Mouse (Mus musculus) heart, postnatal 0 days (tissue): Measurements from ENCODE around the gene BC049352. TPM values are rescaled to one million over a fixed set of nuclear protein-coding genes. Genes with fewer than 3 reads are reported as not detected.

Experiments
- ATAC-seq: fragments of 200-750 bp; cut with Nextera tagmentation; 2 replicates; pipeline ENCODE4 v1.8.0; 2017; ENCODE audit warnings: low read depth, moderate number of reproducible peaks, moderate library complexity; ENCODE audit not compliant: insufficient read depth
- DNase-seq: peaks from one replicate; pipeline ENCODE4 v3.0.0-alpha.2; 2016; ENCODE audit warnings: low spot score
- H3K27ac ChIP-seq: fragments of 300-500 bp; sonication (generic); 2 replicates; pipeline ENCODE4 v1.5.1; 2014; ENCODE audit warnings: low read depth, mild to moderate bottlenecking
- H3K27me3 ChIP-seq: fragments of 300-500 bp; sonication (generic); 2 replicates; pipeline ENCODE4 v1.6.1; 2014; ENCODE audit warnings: low read length, mixed read lengths; ENCODE audit not compliant: control insufficient read depth, insufficient read depth
- H3K36me3 ChIP-seq: fragments of 300-500 bp; sonication (generic); replicated peaks from 2 replicates; pipeline ENCODE4 v1.6.1; 2014; ENCODE audit warnings: low read length, mixed read lengths; ENCODE audit not compliant: control insufficient read depth, insufficient read depth
- H3K4me1 ChIP-seq: fragments of 300-500 bp; sonication (generic); 2 replicates; pipeline ENCODE4 v1.6.1; 2014; ENCODE audit warnings: antibody characterized with exemption; ENCODE audit not compliant: control insufficient read depth, insufficient read depth
- H3K4me2 ChIP-seq: fragments of 300-500 bp; sonication (generic); 2 replicates; pipeline ENCODE4 v1.6.1; 2014; ENCODE audit warnings: low read depth, mild to moderate bottlenecking, low read length, moderate library complexity
- H3K4me3 ChIP-seq: fragments of 300-500 bp; sonication (generic); 2 replicates; pipeline ENCODE4 v1.5.1; 2014; ENCODE audit warnings: low read depth, low read length
- H3K9ac ChIP-seq: fragments of 300-500 bp; sonication (generic); replicated peaks from 2 replicates; pipeline ENCODE4 v1.6.1; 2014; ENCODE audit warnings: low read depth, low read length, mixed read lengths
- H3K9me3 ChIP-seq: fragments of 300-500 bp; sonication (generic); replicated peaks from 2 replicates; pipeline ENCODE4 v1.6.1; 2016; ENCODE audit warnings: low read length; ENCODE audit not compliant: control insufficient read depth
- CTCF ChIP-seq: IDR thresholded peaks from 2 replicates; pipeline ENCODE4 v1.5.1; 2016; ENCODE audit warnings: antibody characterized with exemption, control low read depth, low read depth
- EP300 ChIP-seq: IDR thresholded peaks from 2 replicates; pipeline ENCODE4 v1.6.1; 2016; ENCODE audit warnings: antibody characterized with exemption, low read depth
- WGBS: fragments of 180-500 bp; shearing (Covaris S2); extraction: QIAGEN DNeasy Blood & Tissue Kit; methylation state at CpG from one replicate; pipeline ENCODE4 v1.1.7; 2014; 5-methylcytosine and 5-hydroxymethylcytosine counted together
- polyA plus RNA-seq: library from polyadenylated mRNA; unstranded; fragments of >200 nt; fragmentation: Nextera tagmentation; extraction: Ambion mirVana; gene quantifications from 2 replicates; pipeline ENCODE4 v1.2.1, GENCODE M21; 2015
- total RNA-seq: library from RNA; depleted of rRNA; stranded (reverse); fragments of >200 nt; gene quantifications from 2 replicates; pipeline ENCODE4 v1.2.3, GENCODE M21; 2014; ENCODE audit warnings: low replicate concordance

The BC049352 gene
- total and polyA plus RNA-seq, 2 experiments from 2014 or later, result not detected

DNA sequence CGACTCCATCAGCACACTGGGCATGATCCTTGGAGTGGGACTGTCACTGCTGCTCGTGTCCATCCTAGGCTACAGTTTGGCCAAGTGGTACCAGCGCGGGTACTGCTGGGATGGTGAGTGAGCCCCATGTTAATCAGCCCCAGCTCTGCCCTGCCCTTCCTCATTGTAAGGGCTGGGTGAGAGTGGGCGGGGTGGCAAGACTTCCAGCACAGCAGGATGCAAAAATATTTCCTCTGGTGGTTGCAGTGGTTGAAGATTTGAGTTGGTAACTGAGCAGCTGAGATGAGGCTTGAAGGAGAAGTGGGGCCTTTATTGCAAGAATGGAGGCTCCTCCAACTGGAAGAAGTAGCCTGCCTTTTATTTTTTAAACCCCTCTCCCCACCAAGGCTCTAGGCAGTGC is 59.6 kb downstream of the BC049352 start:
- Histone ChIP-seq H3K27ac (no peak overlapping the region), H3K9ac (no peak overlapping the region), H3K27me3 (no peaks in the 10 kb centered on the region), H3K4me2 (no peak overlapping the region), H3K4me3 (no peak overlapping the region), H3K36me3 (no peaks in the 10 kb centered on the region), H3K9me3 (no peaks in the 10 kb centered on the region), H3K4me1 (no peaks in the 10 kb centered on the region)
- DNase-seq (no peak), ATAC-seq (no peak)
- TF ChIP-seq CTCF (no peak), EP300 (no peak)
- 77% methylated on average over 5 of the region's 5 CpGs for WGBS

GRCm38 (mm10) chr9:45245432-45245831 is 63.6 kb downstream of the BC049352 start:
- Histone ChIP-seq H3K9ac (no peak overlapping the region), H3K27me3 (no peaks in the 10 kb centered on the region), H3K4me2 (no peak overlapping the region), H3K36me3 (no peaks in the 10 kb centered on the region), H3K4me3 (no peak overlapping the region), H3K27ac (no peak overlapping the region), H3K4me1 (no peaks in the 10 kb centered on the region), H3K9me3 (no peaks in the 10 kb centered on the region)
- DNase-seq (no peak), ATAC-seq (no peak)
- TF ChIP-seq CTCF, result no peak
- no peak for TF ChIP-seq EP300
- 44% methylated on average over 1 of the region's 1 CpGs for WGBS

DNA sequence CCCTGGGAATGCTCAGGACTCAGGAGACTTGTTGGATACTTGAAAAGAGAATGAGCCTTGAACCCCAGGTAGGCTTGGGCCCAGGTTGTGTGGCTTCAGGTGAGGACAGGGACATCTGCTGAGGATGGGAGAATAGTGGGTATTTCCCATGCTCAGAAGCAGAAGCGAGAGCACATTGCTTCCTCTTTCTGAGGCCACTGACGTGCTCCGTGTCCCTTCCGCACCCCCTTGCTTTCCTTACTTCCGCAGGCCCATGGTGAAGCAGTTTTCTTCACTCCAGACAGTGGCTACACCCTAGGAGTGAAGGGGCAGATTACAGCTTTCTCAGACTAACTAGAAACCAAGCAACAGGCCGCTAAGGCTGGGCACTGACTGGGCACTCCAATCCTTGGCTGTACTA is 64.3 kb downstream of the BC049352 start:
- 78% methylated on average over 6 of the region's 6 CpGs for WGBS
- DNase-seq, result no peak
- ATAC-seq, result no peak; the same call in 1 of the 2 replicates
- Histone ChIP-seq H3K4me1 (no peaks in the 10 kb centered on the region), H3K9me3 (no peaks in the 10 kb centered on the region), H3K4me3 (no peak overlapping the region), H3K4me2 (no peak overlapping the region), H3K36me3 (no peaks in the 10 kb centered on the region), H3K27me3 (no peaks in the 10 kb centered on the region), H3K27ac (no peak overlapping the region; the same call in 1 of the 2 replicates), H3K9ac (no peak overlapping the region)
- TF ChIP-seq EP300 (no peak), CTCF (no peak)

GRCm38 (mm10) chr9:45247536-45247935 is 65.7 kb downstream of the BC049352 start:
- WGBS, result 62% methylated on average over 2 of the region's 2 CpGs
- no peak overlapping the region for H3K9ac ChIP-seq
- ATAC-seq (no peak), DNase-seq (no peak)
- TF ChIP-seq EP300 (no peak), CTCF (no peak)
- H3K4me1 ChIP-seq, result no peaks in the 10 kb centered on the region
- H3K4me3 ChIP-seq, result no peak overlapping the region
- no peaks in the 10 kb centered on the region for H3K36me3 ChIP-seq
- no peak overlapping the region for H3K27ac ChIP-seq
- H3K27me3 ChIP-seq, result no peaks in the 10 kb centered on the region
- no peak overlapping the region for H3K4me2 ChIP-seq
- H3K9me3 ChIP-seq, result no peaks in the 10 kb centered on the region

DNA sequence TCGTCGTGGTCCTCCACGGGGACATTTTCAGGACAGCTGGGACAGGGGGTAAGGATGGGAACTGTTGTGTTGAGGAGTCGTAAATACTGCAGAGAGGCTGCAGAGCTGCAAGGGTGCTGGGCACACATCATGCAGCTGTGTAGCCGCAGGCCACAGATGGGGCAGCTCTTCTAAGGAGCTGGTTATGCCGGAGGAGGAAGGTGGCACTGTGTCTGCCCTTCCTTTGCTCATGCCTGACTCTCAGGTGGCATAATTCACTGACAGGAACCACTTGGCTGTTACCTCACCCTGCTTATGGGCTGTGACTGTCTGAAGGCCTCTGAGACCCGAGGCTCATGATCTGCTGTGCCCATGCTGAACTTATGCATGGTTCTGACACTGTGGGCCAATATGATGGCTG is 68.5 kb downstream of the BC049352 start:
- ATAC-seq (no peak), DNase-seq (no peak)
- TF ChIP-seq CTCF, result no peak
- TF ChIP-seq EP300, result no peak
- Histone ChIP-seq H3K27ac (no peak overlapping the region), H3K4me3 (no peak overlapping the region), H3K9me3 (no peaks in the 10 kb centered on the region), H3K36me3 (no peaks in the 10 kb centered on the region), H3K4me1 (no peaks in the 10 kb centered on the region), H3K27me3 (peaks cover 7% of the 10 kb centered on the region; the same call in 1 of the 2 replicates), H3K9ac (no peak overlapping the region), H3K4me2 (no peak overlapping the region)
- 81% methylated on average over 7 of the region's 7 CpGs for WGBS

DNA sequence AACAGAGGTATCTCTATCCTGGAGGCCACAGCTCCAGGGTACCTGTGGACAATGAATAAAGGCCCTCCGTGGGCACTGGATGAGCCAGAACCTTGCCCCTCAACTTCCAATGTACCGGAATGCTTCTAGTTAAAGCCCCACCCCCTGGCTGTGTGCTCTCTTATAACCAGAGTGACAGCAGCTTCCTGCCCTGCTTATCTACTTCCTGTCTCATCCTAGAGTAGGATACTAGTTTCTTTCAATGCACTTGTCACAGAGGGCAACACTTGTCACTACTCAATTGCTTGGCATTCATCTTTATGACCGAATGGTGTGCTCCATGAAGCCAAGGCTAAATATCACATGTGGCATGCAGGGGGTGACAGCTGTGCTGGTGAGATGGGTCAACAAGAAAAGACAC is 69.5 kb downstream of the BC049352 start:
- no peak for TF ChIP-seq CTCF
- TF ChIP-seq EP300, result no peak
- Histone ChIP-seq H3K9ac (no peak overlapping the region), H3K4me3 (no peak overlapping the region), H3K27ac (no peak overlapping the region), H3K9me3 (no peaks in the 10 kb centered on the region), H3K4me1 (no peaks in the 10 kb centered on the region), H3K27me3 (peaks cover 7% of the 10 kb centered on the region; the same call in 1 of the 2 replicates), H3K36me3 (no peaks in the 10 kb centered on the region), H3K4me2 (no peak overlapping the region)
- WGBS, result 42% methylated on average over 3 of the region's 3 CpGs
- ATAC-seq (no peak), DNase-seq (no peak)
